Mouse (Mus musculus) heart, embryonic 16.5 days (tissue): Measurements from ENCODE around the gene Slc35b2. TPM values are rescaled to one million over a fixed set of nuclear protein-coding genes. Genes with fewer than 3 reads are reported as not detected.

Experiments used
- ATAC-seq: fragments of 200-750 bp; cut with Nextera tagmentation; replicated peaks from 2 replicates; pipeline ENCODE4 v1.8.0; 2017; ENCODE audit warnings: moderate number of reproducible peaks; ENCODE audit not compliant: insufficient read depth, low FRiP score; ENCODE audit errors: extremely low read depth
- H3K27ac ChIP-seq: fragments of 300-500 bp; sonication (generic); 2 replicates; pipeline ENCODE4 v1.5.1; 2014; ENCODE audit warnings: mild to moderate bottlenecking, low read length, control low read depth, moderate library complexity
- H3K27me3 ChIP-seq: fragments of 300-500 bp; sonication (generic); 2 replicates; pipeline ENCODE4 v1.6.1; 2014; ENCODE audit warnings: low read length, mixed read lengths; ENCODE audit not compliant: control insufficient read depth, insufficient read depth
- H3K36me3 ChIP-seq: fragments of 300-500 bp; sonication (generic); 2 replicates; pipeline ENCODE4 v1.6.1; 2014; ENCODE audit not compliant: control insufficient read depth, insufficient read depth
- H3K4me1 ChIP-seq: fragments of 300-500 bp; sonication (generic); 2 replicates; pipeline ENCODE4 v1.6.1; 2014; ENCODE audit warnings: low read length, mixed read lengths; ENCODE audit not compliant: control insufficient read depth, insufficient read depth
- H3K4me2 ChIP-seq: fragments of 300-500 bp; sonication (generic); 2 replicates; pipeline ENCODE4 v1.6.1; 2014; ENCODE audit warnings: low read depth, mild to moderate bottlenecking, control low read depth, low read length
- H3K4me3 ChIP-seq: fragments of 300-500 bp; sonication (generic); 2 replicates; pipeline ENCODE4 v1.5.1; 2014; ENCODE audit warnings: mild to moderate bottlenecking, control low read depth, low read length
- H3K9ac ChIP-seq: fragments of 300-500 bp; sonication (generic); 2 replicates; pipeline ENCODE4 v1.6.1; 2014; ENCODE audit warnings: low read length, control low read depth
- H3K9me3 ChIP-seq: fragments of 300-500 bp; sonication (generic); replicated peaks from 2 replicates; pipeline ENCODE4 v1.6.1; 2016; ENCODE audit warnings: low read length; ENCODE audit not compliant: control insufficient read depth
- WGBS: fragments of 180-500 bp; shearing (Covaris S2); extraction: QIAGEN DNeasy Blood & Tissue Kit; methylation state at CpG from one replicate; pipeline ENCODE4 v1.1.7; 2014; 5-methylcytosine and 5-hydroxymethylcytosine counted together
- polyA plus RNA-seq: library from polyadenylated mRNA; unstranded; fragments of >200 nt; fragmentation: Nextera tagmentation; extraction: Ambion mirVana; gene quantifications from 2 replicates; pipeline ENCODE4 v1.2.1, GENCODE M21; 2015

Slc35b2 gene
- polyA plus RNA-seq, 1 experiment from 2014 or later: 89.4 TPM

GRCm38 (mm10) chr17:45575123-45575897, 11.6 kb downstream of the Slc35b2 start:
- peaks cover 37% of the 10 kb centered on the region for H3K4me1 ChIP-seq
- H3K27ac ChIP-seq: peak overlapping the region; percentile 99
- peak overlapping the region; percentile 76; the same call in 1 of the 2 replicates for H3K4me2 ChIP-seq
- H3K36me3 ChIP-seq: peaks cover 17% of the 10 kb centered on the region
- no peak overlapping the region for H3K4me3 ChIP-seq
- ATAC-seq: no peak
- H3K9me3 ChIP-seq: no peaks in the 10 kb centered on the region
- WGBS: 88% methylated on average over 8 of the region's 8 CpGs
- peak overlapping the region; percentile 83 for H3K9ac ChIP-seq
- no peaks in the 10 kb centered on the region for H3K27me3 ChIP-seq

DNA sequence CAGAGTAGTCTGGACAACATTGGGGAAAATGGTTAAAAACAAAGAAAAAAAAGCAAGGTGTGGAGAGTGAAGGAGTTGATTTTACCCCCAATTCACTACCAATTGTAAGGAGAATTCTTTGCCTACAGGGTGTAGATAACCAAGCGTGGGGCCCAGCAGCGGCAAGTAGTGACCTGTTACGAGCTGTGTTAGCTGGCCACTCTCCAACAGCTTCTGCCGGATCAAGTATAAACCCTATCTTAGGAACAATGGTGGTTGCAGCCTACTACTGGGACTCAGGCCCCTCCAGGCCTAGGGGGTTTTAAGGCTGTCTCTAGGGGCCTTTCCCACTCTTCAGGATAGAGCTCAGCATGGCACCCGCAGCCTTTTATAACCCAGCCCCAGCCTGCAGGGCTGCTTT, 14.6 kb downstream of the Slc35b2 start:
- H3K9me3 ChIP-seq: no peaks in the 10 kb centered on the region
- H3K4me2 ChIP-seq: no peak overlapping the region
- H3K36me3 ChIP-seq: no peaks in the 10 kb centered on the region
- peaks cover 32% of the 10 kb centered on the region for H3K4me1 ChIP-seq
- H3K4me3 ChIP-seq: no peak overlapping the region
- H3K9ac ChIP-seq: peak overlapping the region; percentile 14; the same call in 1 of the 2 replicates
- H3K27me3 ChIP-seq: no peaks in the 10 kb centered on the region
- ATAC-seq: no peak
- H3K27ac ChIP-seq: peak overlapping the region; percentile 87
- WGBS: 23% methylated on average over 5 of the region's 5 CpGs

- no peak for ATAC-seq
- no peak overlapping the region for H3K4me2 ChIP-seq
- no peaks in the 10 kb centered on the region for H3K9me3 ChIP-seq
- no peak overlapping the region for H3K9ac ChIP-seq
- no peaks in the 10 kb centered on the region for H3K36me3 ChIP-seq
- H3K4me1 ChIP-seq: peaks cover 33% of the 10 kb centered on the region
- WGBS: 75% methylated on average over 7 of the region's 7 CpGs
- H3K27me3 ChIP-seq: no peaks in the 10 kb centered on the region
- no peak overlapping the region for H3K4me3 ChIP-seq
- peak overlapping the region; percentile 87 for H3K27ac ChIP-seq
Observed at GRCm38 (mm10) chr17:45578843-45579242, 15.2 kb downstream of the Slc35b2 start.

- Histone ChIP-seq H3K4me2 (no peak overlapping the region), H3K9ac (no peak overlapping the region), H3K27me3 (no peaks in the 10 kb centered on the region), H3K4me3 (no peak overlapping the region), H3K9me3 (no peaks in the 10 kb centered on the region), H3K27ac (no peak overlapping the region), H3K36me3 (no peaks in the 10 kb centered on the region), H3K4me1 (peaks cover 36% of the 10 kb centered on the region)
- WGBS: 88% methylated on average over 4 of the region's 4 CpGs
- ATAC-seq: no peak
Observed at GRCm38 (mm10) chr17:45579554-45579953, 15.9 kb downstream of the Slc35b2 start.

DNA sequence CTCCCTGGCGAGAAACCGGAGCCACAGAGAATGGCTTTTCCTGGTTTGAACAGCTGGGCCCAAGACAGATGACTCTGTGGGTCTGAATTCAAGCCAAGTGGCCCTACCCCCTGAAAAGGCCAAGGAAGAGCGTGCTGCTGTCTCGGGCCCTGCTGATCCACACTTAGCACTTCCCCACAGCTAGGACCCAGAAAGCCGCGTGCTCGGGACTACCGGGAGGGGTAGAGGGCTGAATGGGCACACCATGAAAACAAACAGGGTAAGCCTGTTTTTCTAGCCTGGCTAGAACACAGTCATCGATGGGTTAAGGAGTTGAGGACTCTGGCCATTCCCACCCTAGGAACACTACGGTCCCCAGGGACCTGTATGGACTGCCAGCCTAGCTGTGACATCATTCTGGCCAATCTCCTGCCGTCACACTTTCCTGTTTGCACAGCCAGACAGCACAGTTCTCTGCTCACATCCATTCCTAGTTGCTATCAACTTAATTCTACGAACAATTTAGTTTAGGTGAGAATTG, 17.3 kb downstream of the Slc35b2 start:
- Histone ChIP-seq H3K9me3 (no peaks in the 10 kb centered on the region), H3K36me3 (no peaks in the 10 kb centered on the region; the same call in 1 of the 2 replicates), H3K27me3 (no peaks in the 10 kb centered on the region), H3K4me2 (0 out of 2 replicates have a peak overlapping the region, but pooled peaks have one; percentile 5), H3K4me3 (no peak overlapping the region), H3K4me1 (peaks cover 41% of the 10 kb centered on the region), H3K9ac (peak overlapping the region; percentile 41; the same call in 1 of the 2 replicates), H3K27ac (peak overlapping the region; percentile 68)
- 37% methylated on average over 12 of the region's 12 CpGs for WGBS
- ATAC-seq: no peak

GRCm38 (mm10) chr17:45581567-45581983, 17.9 kb downstream of the Slc35b2 start:
- no peak overlapping the region for H3K4me2 ChIP-seq
- ATAC-seq: no peak
- H3K9me3 ChIP-seq: peaks cover 2% of the 10 kb centered on the region
- peak overlapping the region; percentile 68 for H3K27ac ChIP-seq
- H3K9ac ChIP-seq: no peak overlapping the region
- H3K4me3 ChIP-seq: no peak overlapping the region
- H3K36me3 ChIP-seq: peaks cover 5% of the 10 kb centered on the region
- WGBS: 7% methylated on average over 2 of the region's 2 CpGs
- H3K27me3 ChIP-seq: no peaks in the 10 kb centered on the region
- H3K4me1 ChIP-seq: peaks cover 44% of the 10 kb centered on the region

- Histone ChIP-seq H3K27me3 (no peaks in the 10 kb centered on the region), H3K4me2 (no peak overlapping the region), H3K9ac (no peak overlapping the region), H3K4me1 (peaks cover 44% of the 10 kb centered on the region), H3K4me3 (no peak overlapping the region), H3K36me3 (peaks cover 10% of the 10 kb centered on the region), H3K27ac (no peak overlapping the region), H3K9me3 (peaks cover 5% of the 10 kb centered on the region)
- 70% methylated on average over 6 of the region's 6 CpGs for WGBS
- no peak for ATAC-seq
Observed at GRCm38 (mm10) chr17:45582188-45582587, 18.5 kb downstream of the Slc35b2 start.

DNA sequence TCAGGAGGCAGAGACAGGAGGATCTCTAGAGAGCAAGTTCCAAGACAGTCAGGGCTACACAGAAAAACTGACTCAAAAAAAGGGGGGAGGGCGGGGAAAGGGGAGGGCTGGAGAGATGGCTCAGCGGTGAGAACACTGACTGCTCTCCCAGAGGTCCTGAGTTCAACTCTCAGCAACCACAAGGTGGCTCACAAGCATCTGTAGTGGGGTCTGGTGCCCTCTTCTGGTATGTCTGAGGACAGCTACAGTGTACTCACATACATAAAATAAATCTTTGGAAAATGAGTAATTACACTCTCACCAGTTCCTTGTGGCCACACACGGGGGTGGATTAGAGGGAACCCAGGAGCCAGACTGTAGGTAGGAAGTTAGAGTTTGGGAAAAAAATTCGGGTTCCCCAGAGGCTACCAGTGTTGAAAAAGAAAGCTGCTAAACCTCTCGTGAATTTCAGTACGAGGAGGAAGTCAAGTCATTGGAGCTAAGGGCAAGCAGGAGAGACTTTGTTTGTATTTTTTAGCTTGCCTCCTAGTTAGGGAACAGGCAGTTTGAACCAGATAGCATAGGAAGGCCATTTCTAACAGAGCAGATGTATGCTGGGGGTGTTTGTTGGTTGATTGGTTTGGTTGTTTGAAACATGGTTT, 19.2 kb downstream of the Slc35b2 start:
- 59% methylated on average over 6 of the region's 6 CpGs for whole genome bisulfite sequencing
- H3K27ac ChIP-seq: no peak overlapping the region
- H3K36me3 ChIP-seq: peaks cover 14% of the 10 kb centered on the region
- H3K9me3 ChIP-seq: peaks cover 5% of the 10 kb centered on the region
- H3K27me3 ChIP-seq: no peaks in the 10 kb centered on the region
- ATAC-seq: no peak
- H3K4me3 ChIP-seq: no peak overlapping the region
- H3K4me2 ChIP-seq: no peak overlapping the region
- no peak overlapping the region for H3K9ac ChIP-seq
- peaks cover 44% of the 10 kb centered on the region for H3K4me1 ChIP-seq
